Mouse (Mus musculus): Measurements from ENCODE around the gene Tmbim4.
A peak's percentile ranks its signal among the peaks of the same experiment; 100 is the strongest.

The Tmbim4 gene

GRCm38 (mm10) chr10:120239476-120239875, 38.1 kb downstream of the Tmbim4 start:
- no peak for DNase-seq (ENCODE audit: extremely low spot score, low read depth, low spot score)

GRCm38 (mm10) chr10:120242421-120242820, 41.0 kb downstream of the Tmbim4 start:
- DNase-seq (ENCODE audit: extremely low spot score, low read depth, low spot score), result no peak

- DNase-seq (ENCODE audit: extremely low spot score, low read depth, low spot score), result no peak
Measured at GRCm38 (mm10) chr10:120245681-120246080, 44.3 kb downstream of the Tmbim4 start.

GRCm38 (mm10) chr10:120246994-120247750, 45.8 kb downstream of the Tmbim4 start:
- DNase-seq (ENCODE audit: extremely low spot score, low read depth, low spot score), result peak; percentile 98

- no peak for DNase-seq (ENCODE audit: extremely low spot score, low read depth, low spot score)
Measured at GRCm38 (mm10) chr10:120250911-120251683, 49.7 kb downstream of the Tmbim4 start.

- DNase-seq (ENCODE audit: extremely low spot score, low read depth, low spot score), result no peak
Measured at GRCm38 (mm10) chr10:120251791-120252190, 50.4 kb downstream of the Tmbim4 start.

- DNase-seq (ENCODE audit: extremely low spot score, low read depth, low spot score), result no peak
Measured at GRCm38 (mm10) chr10:120252800-120253199, 51.4 kb downstream of the Tmbim4 start.

GRCm38 (mm10) chr10:120257231-120257630, 55.8 kb downstream of the Tmbim4 start:
- DNase-seq (ENCODE audit: extremely low spot score, low read depth, low spot score), result no peak

- no peak for DNase-seq (ENCODE audit: extremely low spot score, low read depth, low spot score)
Measured at GRCm38 (mm10) chr10:120267790-120268189, 66.4 kb downstream of the Tmbim4 start.

GRCm38 (mm10) chr10:120269946-120270345, 68.6 kb downstream of the Tmbim4 start:
- DNase-seq (ENCODE audit: extremely low spot score, low read depth, low spot score), result no peak

GRCm38 (mm10) chr10:120270777-120271176, 69.4 kb downstream of the Tmbim4 start:
- no peak for DNase-seq (ENCODE audit: extremely low spot score, low read depth, low spot score)

- no peak for DNase-seq (ENCODE audit: extremely low spot score, low read depth, low spot score)
Measured at GRCm38 (mm10) chr10:120271318-120271717, 69.9 kb downstream of the Tmbim4 start.

- no peak for DNase-seq (ENCODE audit: extremely low spot score, low read depth, low spot score)
Measured at GRCm38 (mm10) chr10:120271879-120272269, 70.5 kb downstream of the Tmbim4 start.

- DNase-seq (ENCODE audit: extremely low spot score, low read depth, low spot score), result no peak
Measured at GRCm38 (mm10) chr10:120272270-120272883, 71.0 kb downstream of the Tmbim4 start.

GRCm38 (mm10) chr10:120273335-120273734, 71.9 kb downstream of the Tmbim4 start:
- DNase-seq (ENCODE audit: extremely low spot score, low read depth, low spot score), result no peak
